Mouse (Mus musculus) intestine, postnatal 0 days (tissue): ENCODE data around the gene Larp1. TPM values are rescaled to one million over a fixed set of nuclear protein-coding genes. Genes with fewer than 3 reads are reported as not detected.
A peak's percentile ranks its signal among the peaks of the same experiment; 100 is the strongest.
"Not testable (repeated sequence)": the region's sequence is repeated elsewhere in the genome, so short reads cannot be mapped to it uniquely, and the experiment has no call there.

Experiments used
- ATAC-seq: fragments of 200-750 bp; cut with Nextera tagmentation; 2 replicates; pipeline ENCODE4 v1.8.0; 2017; ENCODE audit warnings: mild to moderate bottlenecking, moderate TSS enrichment, moderate library complexity
- H3K27ac ChIP-seq: fragments of 300-500 bp; sonication (generic); 2 replicates; pipeline ENCODE4 v1.5.1; 2014; ENCODE audit warnings: mild to moderate bottlenecking, low read depth, low read length, moderate library complexity
- H3K27me3 ChIP-seq: fragments of 300-500 bp; sonication (generic); replicated peaks from 2 replicates; pipeline ENCODE4 v1.6.1; 2014; ENCODE audit warnings: low read length, mixed read lengths; ENCODE audit not compliant: control insufficient read depth, insufficient read depth
- H3K36me3 ChIP-seq: fragments of 300-500 bp; sonication (generic); 2 replicates; pipeline ENCODE4 v1.6.1; 2014; ENCODE audit warnings: mild to moderate bottlenecking, moderate library complexity; ENCODE audit not compliant: control insufficient read depth, insufficient read depth
- H3K4me1 ChIP-seq: fragments of 300-500 bp; sonication (generic); replicated peaks from 2 replicates; pipeline ENCODE4 v1.6.1; 2014; ENCODE audit warnings: antibody characterized with exemption, low read length, mixed read lengths; ENCODE audit not compliant: control insufficient read depth, insufficient read depth
- H3K4me2 ChIP-seq: fragments of 300-500 bp; sonication (generic); replicated peaks from 2 replicates; pipeline ENCODE4 v1.6.1; 2014; ENCODE audit warnings: low read depth, mild to moderate bottlenecking, moderate library complexity
- H3K4me3 ChIP-seq: fragments of 300-500 bp; sonication (generic); 2 replicates; pipeline ENCODE4 v1.5.1; 2014; ENCODE audit warnings: low read depth, low read length
- H3K9ac ChIP-seq: fragments of 300-500 bp; sonication (generic); 2 replicates; pipeline ENCODE4 v1.6.1; 2014; ENCODE audit warnings: mild to moderate bottlenecking, low read depth, low read length
- H3K9me3 ChIP-seq: fragments of 300-500 bp; sonication (generic); 2 replicates; pipeline ENCODE4 v1.6.1; 2016; ENCODE audit warnings: mixed run types; ENCODE audit not compliant: control insufficient read depth
- CTCF ChIP-seq: sonication (generic); IDR thresholded peaks from 2 replicates; pipeline ENCODE4 v1.5.1; 2016; ENCODE audit warnings: low read depth, mild to moderate bottlenecking, control low read depth, antibody characterized with exemption, moderate library complexity
- WGBS: fragments of 180-500 bp; shearing (Covaris S2); extraction: QIAGEN DNeasy Blood & Tissue Kit; methylation state at CpG from one replicate; pipeline ENCODE4 v1.1.7; 2014; 5-methylcytosine and 5-hydroxymethylcytosine counted together
- polyA plus RNA-seq: library from polyadenylated mRNA; unstranded; fragments of >200 nt; fragmentation: Nextera tagmentation; extraction: Ambion mirVana; gene quantifications from 2 replicates; pipeline ENCODE4 v1.2.1, GENCODE M21; 2015

The Larp1 gene
- polyA plus RNA-seq, 1 experiment from 2014 or later = 9.6 TPM

GRCm38 (mm10) chr11:58057455-58057854 is 48.6 kb downstream of the Larp1 start:
- H3K36me3 ChIP-seq = peaks cover 70% of the 10 kb centered on the region
- TF ChIP-seq CTCF = peak; percentile 86

DNA sequence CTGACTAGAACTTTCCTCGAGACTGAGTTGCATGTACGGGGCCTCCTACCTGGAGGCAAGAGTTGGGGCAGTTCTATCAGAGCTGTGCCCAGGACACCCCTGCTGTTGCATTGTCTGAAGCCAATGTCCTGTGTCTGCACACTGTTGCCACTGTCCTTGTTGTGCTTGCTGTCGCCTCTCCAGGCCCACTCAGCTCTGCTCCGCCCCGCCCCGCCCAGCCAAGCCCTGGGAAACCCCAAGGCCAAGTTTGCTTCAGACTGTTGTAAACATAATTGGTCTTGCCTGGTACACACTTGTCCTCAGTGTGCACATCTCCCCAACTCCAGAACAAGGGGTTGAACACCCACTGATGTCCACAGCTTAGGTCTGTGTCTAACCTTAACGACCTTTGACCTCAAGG is 50.9 kb downstream of the Larp1 start:
- WGBS = 71% methylated on average over 7 of the region's 7 CpGs
- not testable (repeated sequence) for ATAC-seq, H3K9ac ChIP-seq, H3K4me1 ChIP-seq, H3K27me3 ChIP-seq, H3K27ac ChIP-seq, H3K4me2 ChIP-seq, H3K4me3 ChIP-seq, H3K9me3 ChIP-seq
- H3K36me3 ChIP-seq = peaks cover 55% of the 10 kb centered on the region

More at GRCm38 (mm10) chr11:58057455-58057854, 48.6 kb downstream of the Larp1 start:
- WGBS = 37% methylated on average over 6 of the region's 6 CpGs
- Histone ChIP-seq H3K27ac (no peak overlapping the region), H3K9ac (no peak overlapping the region), H3K4me2 (no peak overlapping the region), H3K27me3 (no peaks in the 10 kb centered on the region), H3K4me3 (no peak overlapping the region), H3K9me3 (no peaks in the 10 kb centered on the region), H3K4me1 (no peaks in the 10 kb centered on the region)
- ATAC-seq = no peak

DNA sequence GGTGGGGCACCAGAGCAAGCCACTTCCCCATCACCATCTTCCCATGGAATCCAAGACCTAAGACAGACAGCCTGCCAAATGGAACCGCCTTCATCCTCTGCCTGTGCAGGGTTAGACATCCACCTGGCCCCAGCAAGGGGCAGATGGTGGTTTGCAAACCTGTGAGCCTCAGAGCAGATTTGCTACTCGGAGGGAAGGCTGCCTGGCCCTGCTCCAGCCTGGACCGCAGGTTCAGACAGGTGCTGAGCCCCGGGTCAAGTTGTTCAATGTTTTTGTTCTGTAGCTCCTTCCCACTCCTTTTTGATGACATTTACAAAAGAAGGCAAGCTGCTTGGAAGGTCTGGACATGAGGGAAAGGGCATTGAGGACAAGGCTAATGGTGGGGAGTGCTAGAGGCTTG is 52.4 kb downstream of the Larp1 start:
- not testable (repeated sequence) for H3K9me3 ChIP-seq, H3K4me3 ChIP-seq, H3K9ac ChIP-seq, ATAC-seq, H3K27me3 ChIP-seq, H3K27ac ChIP-seq, H3K4me1 ChIP-seq, H3K4me2 ChIP-seq
- H3K36me3 ChIP-seq = peaks cover 41% of the 10 kb centered on the region
- 91% methylated on average over 3 of the region's 4 CpGs for WGBS

DNA sequence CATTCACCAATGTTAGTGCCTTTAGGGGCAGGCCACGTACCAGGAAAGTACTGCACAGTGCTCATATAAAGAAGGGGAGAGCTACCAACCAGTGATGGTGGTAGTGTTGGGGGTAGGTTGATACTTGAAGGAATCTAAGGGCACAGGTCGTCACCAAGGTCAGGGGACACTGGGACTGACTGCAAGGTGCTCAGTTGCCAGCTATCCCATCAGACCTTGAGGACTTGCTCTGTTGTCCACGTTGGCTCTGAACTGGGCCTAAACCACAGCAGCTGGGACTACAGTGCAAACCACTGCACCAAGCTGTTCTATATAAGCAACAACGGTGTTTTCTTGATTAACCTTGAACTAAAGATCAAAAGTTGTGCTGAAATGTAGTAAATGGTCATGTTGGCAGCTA is 53.7 kb downstream of the Larp1 start:
- 0 out of 2 replicates have a peak, but pooled peaks cover under 1% of the 10 kb centered on the region for H3K4me1 ChIP-seq
- H3K36me3 ChIP-seq = peaks cover 30% of the 10 kb centered on the region
- ATAC-seq = no peak
- H3K27me3 ChIP-seq = no peaks in the 10 kb centered on the region
- WGBS = 87% methylated on average over 4 of the region's 4 CpGs
- no peak overlapping the region for H3K27ac ChIP-seq
- H3K9ac ChIP-seq = no peak overlapping the region
- no peak overlapping the region for H3K4me3 ChIP-seq
- H3K9me3 ChIP-seq = no peaks in the 10 kb centered on the region
- TF ChIP-seq CTCF = no peak
- H3K4me2 ChIP-seq = no peak overlapping the region

DNA sequence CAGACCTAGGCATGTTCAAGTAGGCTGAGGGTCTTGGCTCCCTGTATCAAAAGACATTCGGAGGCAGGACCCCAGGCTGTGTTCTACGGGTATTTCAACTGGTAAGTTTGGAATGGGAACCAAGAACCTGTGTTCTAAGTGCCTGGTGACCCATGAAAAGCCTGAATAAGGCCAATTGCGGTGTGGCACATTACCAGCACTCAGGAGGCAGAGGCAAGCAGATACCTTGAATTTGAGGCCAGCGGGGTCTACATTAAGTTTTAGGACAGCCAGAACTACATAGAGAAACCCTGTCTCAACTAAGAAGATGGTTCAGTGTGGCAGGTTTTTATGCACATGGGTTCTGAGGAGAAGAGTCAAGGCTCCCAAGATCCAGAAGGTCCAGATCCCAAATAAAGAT is 56.2 kb downstream of the Larp1 start:
- Histone ChIP-seq H3K4me2 (no peak overlapping the region), H3K9me3 (no peaks in the 10 kb centered on the region), H3K9ac (no peak overlapping the region), H3K27ac (no peak overlapping the region), H3K27me3 (no peaks in the 10 kb centered on the region), H3K4me3 (no peak overlapping the region), H3K4me1 (peaks cover 4% of the 10 kb centered on the region; the same call in 1 of the 2 replicates), H3K36me3 (peaks cover 11% of the 10 kb centered on the region; the same call in 1 of the 2 replicates)
- WGBS = 92% methylated on average over 4 of the region's 4 CpGs
- ATAC-seq = no peak
- TF ChIP-seq CTCF = no peak

- Histone ChIP-seq H3K36me3 (no peaks in the 10 kb centered on the region), H3K27me3 (no peaks in the 10 kb centered on the region), H3K9ac (no peak overlapping the region), H3K4me3 (no peak overlapping the region), H3K4me2 (no peak overlapping the region), H3K4me1 (0 out of 2 replicates have a peak, but pooled peaks cover under 1% of the 10 kb centered on the region), H3K27ac (no peak overlapping the region), H3K9me3 (no peaks in the 10 kb centered on the region)
- ATAC-seq = no peak
- WGBS = 67% methylated on average over 3 of the region's 3 CpGs
- no peak for TF ChIP-seq CTCF
Measured at GRCm38 (mm10) chr11:58072978-58073377, 64.1 kb downstream of the Larp1 start.

DNA sequence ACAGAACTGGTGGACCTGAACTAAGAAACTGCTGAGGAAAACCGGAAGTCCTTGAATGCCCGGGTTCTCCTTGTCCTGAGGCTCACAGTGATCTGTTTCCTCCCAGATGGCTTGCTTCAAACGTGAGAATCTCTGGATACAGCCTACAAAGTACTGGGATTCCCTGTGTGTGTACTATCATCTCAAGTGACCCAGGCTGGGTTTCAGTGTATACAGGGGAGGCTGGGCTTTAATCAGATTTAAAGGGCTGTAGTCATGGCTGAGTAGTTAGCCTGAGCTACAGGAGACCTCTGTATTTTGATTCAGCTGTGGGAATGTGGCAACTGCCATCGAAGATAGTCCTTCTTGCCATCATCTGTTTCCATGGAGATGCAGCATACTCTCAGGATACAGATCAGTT is 68.4 kb downstream of the Larp1 start:
- Histone ChIP-seq H3K4me2 (no peak overlapping the region), H3K4me1 (no peaks in the 10 kb centered on the region), H3K27ac (no peak overlapping the region), H3K9ac (no peak overlapping the region), H3K4me3 (no peak overlapping the region), H3K9me3 (no peaks in the 10 kb centered on the region), H3K36me3 (no peaks in the 10 kb centered on the region), H3K27me3 (no peaks in the 10 kb centered on the region)
- no peak for TF ChIP-seq CTCF
- ATAC-seq = no peak
- 56% methylated on average over 4 of the region's 4 CpGs for WGBS
